Mouse (Mus musculus): ENCODE measurements around the gene Samsn1.

The Samsn1 gene

DNA sequence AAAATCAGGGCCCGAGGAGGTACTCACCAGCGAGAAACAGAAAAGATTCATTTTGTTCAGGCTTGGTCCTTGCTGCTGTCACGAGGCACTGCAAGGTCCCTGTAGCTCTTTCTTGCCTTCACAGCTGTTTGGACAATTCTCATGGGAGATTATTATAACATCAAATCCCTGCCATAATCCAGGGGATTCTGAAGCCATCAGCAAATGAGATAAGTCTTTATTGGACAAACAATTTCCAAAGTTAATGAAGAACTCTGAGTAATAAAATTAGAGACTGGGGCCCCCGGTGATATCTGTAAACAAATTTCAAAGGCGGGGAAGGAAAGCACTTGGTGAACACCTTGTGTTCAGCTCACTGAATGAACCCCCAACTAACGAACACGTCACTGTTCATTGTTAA, at the start of gene Samsn1:
Gene Samsn1, minus strand, starts transcription at position 101 of the 400 bp plus-strand sequence.
- DNase-seq (ENCODE audit: low read depth, low spot score), result no peak

DNA sequence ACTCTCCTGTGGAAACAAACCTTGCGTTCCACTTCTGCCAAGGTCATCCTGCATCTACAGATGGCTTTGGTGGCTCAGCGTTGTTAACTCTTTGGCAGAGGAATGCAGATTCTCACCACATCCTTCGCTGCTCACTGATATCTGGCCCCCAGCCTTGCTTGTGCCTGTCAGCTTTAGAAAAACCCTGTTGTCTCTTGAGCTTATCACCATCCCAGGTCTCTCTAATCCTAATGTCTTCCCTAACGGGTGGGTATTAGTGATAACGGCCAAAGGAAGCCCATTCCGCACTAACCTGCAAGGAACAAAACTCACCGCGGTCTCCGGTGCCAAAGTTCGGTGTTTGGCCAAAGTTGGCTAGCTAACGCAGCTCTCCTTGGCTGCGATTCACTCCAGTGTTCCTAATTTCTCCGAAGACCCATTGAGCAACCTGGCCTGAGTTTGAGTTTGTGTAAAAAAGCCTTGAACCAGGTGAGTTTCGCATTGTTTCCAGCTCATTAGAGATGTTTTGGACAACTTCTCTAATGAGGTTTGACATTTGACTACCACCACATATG, 44.1 kb upstream of the Samsn1 start:
- DNase-seq (ENCODE audit: low read depth, low spot score), result no peak

DNA sequence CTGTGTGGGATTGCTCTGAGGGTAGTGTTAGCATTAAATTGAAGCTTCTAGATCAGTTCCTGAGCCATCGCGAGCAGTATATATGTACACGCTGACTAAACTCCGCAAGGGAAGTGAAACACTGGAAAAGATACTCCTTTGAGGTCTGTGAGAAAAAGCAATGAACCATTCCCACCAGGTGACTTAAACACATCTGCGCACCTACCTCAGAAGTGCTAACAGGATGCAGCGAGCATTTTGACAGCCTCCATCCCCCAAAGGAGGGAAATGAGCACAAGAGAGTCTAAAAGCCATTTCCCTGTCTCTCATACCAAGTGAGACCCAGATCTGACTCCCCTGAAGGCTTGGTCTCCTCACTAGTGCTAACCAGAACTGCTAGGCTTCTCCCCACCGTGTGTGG, 32.9 kb upstream of the Samsn1 start:
- DNase-seq (ENCODE audit: low read depth, low spot score), result no peak

DNA sequence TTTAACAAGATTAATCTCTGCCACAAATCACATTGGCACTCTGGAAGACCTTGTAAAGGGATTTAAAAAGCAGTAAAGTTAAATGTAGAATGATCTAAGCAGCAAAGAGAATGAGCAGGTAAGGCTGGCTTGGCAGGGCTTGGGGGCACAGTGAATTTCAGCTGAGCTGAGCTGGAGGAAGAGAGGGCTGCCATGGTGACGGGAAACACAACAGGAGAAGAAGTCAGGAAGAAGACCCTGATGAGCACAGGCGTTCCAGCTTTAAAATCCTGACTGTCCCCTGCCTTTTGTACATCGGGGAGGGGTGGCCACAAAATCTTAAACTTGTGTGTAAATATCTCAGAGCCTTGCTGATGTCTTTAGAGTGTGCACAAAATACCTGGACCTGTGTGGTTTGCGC, 32.0 kb upstream of the Samsn1 start:
- no peak for DNase-seq (ENCODE audit: low read depth, low spot score)

DNA sequence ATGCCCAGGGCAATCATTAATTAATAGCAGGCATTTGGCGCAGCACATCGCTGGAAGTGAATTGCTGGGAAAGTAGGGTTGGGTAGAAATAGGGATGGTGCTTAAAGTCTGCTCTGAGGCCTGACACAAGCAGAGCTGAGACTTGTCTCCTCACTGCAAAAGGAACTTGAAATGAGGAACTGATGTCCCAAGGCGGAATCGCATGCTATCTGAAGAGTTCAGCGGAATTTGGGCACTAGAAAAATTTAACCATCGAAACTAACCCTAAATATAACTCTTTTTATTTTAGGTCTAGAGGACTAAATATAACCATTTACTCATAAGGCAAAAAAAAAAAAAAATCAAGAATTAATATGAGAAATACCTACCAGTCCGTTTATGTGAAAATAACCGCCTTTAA, 31.5 kb upstream of the Samsn1 start:
- no peak for DNase-seq (ENCODE audit: low read depth, low spot score)

DNA sequence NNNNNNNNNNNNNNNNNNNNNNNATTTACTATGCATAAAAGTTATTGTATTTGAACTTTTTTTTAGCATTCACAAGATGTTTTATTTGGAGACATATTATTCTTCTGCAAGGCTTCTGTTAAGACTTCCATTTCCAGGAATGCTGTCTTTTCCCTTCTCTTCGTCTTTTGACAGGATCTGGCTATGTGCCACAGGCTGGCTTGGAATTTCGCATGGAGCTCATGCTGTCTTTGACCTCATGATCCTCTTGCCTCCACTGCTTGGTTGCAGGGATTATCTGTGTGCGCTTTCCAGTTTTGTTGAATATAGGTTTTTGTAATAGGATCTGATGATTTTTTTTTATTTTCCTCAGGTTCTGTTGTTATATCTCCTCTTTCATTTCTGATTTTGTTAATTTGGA, 25.0 kb upstream of the Samsn1 start:
- no peak for DNase-seq (ENCODE audit: low read depth, low spot score)

DNA sequence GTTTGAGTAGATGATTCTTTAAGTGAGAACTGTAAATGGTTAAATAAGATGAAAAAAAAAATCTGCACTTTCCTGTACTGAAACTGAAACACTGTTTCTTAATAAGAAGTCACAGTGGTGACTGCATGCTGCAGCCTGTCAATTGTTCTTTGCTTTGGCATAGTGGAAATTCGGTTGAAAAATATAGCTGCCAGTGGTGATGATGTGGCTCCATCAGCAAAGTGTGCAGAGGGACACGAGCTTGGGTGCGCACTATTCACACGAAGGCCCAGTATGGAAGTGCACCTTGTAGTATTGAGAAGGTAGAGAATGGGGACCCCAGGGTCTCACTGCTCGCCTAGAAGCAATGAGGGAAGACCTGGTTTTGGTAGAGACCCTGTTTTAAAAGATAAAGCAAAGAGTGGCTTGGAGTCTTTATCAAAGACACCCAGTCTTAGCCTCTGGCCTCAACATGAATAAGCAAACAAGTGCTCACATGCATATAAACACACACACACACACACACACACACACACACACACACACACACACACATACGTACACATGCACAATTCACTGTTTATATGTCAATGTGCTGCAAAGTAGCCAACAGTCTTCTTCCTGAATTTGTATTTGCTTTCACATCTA, 18.4 kb upstream of the Samsn1 start:
- DNase-seq (ENCODE audit: low read depth, low spot score), result no peak

DNA sequence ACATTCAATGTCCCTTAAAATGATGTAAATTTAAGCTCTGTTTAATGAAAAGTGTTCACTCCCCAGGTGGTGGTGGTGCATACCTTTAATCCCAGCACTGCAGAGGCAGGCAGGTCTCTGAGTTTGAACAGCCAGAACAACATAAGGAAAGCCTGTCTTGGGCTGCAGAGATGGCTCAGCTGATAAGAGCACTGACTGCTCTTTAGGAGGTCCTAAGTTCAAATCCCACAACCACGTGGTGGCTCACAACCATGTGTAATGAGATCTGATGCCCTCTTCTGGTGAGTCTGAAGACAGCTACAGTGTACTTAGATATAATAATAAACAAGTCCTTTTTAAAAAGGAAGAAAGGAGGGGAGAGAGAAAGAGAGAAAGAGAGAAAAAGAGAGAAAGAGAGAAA, 2.9 kb downstream of the Samsn1 start:
- peak; percentile 52 for DNase-seq (ENCODE audit: low read depth, low spot score)

DNA sequence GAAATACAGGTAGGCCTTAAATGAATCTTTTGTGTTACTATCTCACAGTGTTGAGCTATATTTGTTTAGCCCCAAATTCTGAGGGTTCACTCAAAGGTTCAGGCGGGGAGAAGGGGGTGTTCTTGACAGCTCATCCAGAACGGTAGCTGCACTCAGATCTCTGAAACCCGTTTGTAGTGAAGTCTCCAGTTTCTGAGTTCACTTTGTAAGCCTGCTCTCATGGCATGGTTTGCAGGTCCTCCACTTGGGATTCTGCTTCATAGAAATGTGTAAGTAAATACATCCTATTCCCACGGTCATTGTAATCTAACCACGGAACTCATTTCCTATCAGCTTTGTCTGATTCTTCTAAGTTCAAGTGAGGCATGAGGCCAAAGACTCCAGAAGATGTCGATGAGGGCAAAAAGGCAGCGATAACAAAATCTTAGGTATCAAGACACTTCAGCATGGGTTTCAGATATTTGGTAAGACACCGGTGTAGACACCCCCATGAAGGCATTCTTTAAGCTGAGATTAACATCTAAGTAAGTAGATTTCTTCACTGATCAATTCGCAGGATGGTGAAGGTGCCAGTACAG, 18.2 kb downstream of the Samsn1 start:
- DNase-seq (ENCODE audit: low read depth, low spot score), result no peak

DNA sequence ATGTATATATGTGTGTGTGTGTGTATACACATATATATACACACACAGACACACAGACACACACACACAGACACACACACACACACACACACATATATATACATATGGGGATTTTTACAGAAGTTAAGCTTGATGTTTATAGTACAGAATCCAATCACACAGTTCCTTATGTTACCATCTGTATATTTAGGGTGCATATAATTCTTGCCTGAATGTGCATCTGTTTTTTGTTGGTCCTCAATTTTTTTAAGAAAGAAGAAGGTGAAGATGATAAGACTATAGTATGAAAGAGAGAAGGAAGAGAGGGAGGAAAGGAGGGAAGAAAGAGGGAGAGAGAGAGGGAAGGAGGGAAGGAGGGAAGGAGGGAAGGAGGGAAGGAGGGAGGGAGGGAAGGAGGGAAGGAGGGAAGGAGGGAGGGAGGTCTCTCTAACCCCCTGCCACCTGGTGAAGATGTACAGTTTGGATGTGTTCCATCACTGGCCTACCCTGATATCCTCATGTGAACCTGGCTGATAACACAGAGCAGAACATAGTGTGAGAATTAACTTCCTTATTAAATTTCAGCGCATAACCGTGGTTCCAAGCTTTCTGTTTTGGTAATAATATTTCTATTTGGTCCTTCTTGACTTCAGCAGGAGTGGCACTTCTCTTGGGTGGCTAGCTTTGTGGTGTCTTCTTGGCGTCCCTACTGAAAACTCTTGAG, 19.1 kb downstream of the Samsn1 start:
- no peak for DNase-seq (ENCODE audit: low read depth, low spot score)

DNA sequence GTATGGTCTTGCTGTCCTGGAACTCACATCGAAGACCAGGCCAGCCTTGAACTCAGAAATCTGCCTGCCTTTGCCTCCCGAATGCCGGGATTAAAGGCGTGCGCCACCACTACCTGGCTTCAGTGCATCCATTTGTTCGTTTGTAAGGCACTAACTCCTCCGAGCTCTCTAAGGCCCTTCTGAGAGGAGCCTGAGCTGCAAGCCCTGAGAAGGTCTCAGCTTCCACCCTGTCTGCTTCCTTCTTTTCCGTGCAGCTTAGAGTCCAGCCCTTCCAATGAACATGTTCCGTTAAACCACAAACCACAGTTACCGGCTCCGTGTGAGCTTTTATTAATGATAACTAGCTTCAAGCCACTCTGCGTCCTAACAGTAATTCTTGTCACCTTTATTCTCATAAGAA, 19.8 kb downstream of the Samsn1 start:
- no peak for DNase-seq (ENCODE audit: low read depth, low spot score)

DNA sequence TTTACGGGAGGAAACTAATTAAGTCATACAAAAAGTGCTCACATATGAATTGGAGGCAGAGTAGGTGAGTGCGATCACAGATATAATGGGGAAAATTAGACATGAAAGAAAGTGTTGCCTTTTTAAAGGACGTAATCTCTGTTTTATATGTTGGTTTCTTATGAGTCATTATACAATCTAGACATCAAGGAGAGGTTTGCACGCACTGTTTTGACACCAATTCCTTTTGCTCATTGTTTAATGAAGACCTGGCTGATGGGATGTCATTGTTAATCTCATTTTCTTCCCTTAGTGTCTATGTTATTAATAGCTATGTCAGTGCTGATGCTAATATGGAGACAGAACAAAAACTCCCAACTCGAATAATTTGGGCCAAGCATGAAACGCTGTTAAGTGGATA, 20.3 kb downstream of the Samsn1 start:
- DNase-seq (ENCODE audit: low read depth, low spot score), result no peak

DNA sequence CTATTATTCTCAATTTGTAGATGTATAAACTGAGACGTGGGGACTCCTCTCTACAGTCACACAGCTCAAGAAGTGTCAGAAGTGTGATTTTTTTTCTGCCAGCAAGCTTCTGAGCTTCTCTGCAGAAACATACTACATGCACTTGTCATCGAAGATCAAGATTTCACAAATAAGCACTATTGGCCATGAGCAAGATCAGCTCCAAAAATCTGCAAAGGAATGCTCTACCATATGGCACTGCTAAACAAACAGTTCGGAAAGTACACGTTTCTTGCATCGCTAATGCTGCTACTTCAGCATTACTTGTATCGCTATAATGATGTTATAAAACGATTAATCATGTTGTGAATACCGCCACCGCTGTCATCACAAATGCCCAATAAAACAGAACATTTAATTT, 22.0 kb downstream of the Samsn1 start:
- DNase-seq (ENCODE audit: low read depth, low spot score), result no peak

DNA sequence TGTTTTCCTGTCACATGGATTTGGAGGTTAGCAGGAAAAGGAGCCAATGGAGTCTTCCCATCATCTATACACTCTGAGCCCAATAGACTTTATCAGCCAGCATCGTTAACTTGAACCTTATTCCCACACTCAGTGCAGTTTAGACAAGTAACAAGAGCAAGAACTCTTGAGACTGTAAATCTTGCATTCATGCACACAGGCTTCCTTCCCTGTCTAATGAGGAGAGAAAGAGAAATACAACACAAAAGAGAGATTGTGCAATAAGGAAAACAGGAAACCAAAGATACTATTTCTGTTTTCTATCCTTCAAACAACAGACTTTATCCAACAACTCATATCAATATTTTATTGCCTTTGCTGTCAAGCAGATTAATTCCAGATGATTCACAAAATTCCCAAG, 31.9 kb downstream of the Samsn1 start:
- DNase-seq (ENCODE audit: low read depth, low spot score), result no peak

DNA sequence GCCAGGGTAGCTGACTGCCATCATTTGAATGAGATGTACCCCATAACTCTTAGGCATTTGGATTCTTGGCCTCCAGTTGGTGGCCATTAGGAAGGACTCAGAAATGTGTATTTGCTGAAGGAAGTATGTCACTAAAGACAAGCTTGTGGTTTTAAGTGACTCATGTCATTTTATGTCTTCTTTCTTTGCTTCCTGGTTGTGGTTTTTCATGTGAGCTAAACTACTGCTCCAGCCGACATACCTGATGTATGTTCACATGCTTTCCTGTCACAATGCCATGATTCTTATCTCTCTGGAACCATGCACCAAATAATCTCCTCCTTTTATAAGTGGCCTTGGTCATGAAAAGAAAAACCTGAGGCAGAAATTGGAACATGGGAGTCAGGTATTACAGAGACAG, 38.2 kb downstream of the Samsn1 start:
- DNase-seq (ENCODE audit: low read depth, low spot score), result no peak

DNA sequence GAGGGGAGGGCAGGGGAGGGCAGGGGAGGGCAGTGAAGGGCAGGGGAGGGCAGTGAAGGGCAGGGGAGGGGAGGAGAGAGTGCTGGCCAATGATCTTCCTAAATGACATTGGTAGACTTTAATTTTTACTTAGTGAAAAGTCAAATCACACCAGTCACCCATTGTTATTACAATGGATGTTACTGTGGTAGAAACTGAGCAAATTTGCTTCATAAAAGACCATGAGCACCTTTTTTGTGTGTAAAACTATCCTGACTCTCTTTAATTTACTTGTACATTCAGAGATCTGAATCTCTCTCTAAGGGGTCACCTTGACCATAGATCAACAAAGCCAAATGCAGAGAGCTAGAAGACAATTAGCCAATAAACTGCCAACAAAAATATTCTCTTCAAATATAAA, 42.7 kb downstream of the Samsn1 start:
- peak; percentile 82 for DNase-seq (ENCODE audit: low read depth, low spot score)

DNA sequence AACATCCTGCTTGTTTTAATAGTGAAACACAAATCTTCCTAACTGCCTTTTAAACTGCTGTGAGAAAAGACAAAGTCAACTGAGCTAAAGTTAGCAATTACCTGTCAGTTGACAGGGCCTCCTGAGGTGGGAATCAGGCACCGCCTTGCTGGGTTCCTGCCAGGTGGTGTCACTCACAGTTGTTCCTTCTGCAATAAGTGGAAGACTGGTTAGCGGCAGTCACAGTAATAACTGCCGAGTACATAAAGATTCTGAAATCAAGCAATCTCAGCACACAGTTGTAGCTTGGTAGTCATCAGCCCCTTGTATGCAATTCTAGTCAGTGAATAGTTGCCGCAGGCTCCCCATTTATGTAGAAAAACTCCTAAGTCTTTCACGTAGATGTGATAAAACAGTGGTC, 44.3 kb downstream of the Samsn1 start:
- DNase-seq (ENCODE audit: low read depth, low spot score), result no peak

DNA sequence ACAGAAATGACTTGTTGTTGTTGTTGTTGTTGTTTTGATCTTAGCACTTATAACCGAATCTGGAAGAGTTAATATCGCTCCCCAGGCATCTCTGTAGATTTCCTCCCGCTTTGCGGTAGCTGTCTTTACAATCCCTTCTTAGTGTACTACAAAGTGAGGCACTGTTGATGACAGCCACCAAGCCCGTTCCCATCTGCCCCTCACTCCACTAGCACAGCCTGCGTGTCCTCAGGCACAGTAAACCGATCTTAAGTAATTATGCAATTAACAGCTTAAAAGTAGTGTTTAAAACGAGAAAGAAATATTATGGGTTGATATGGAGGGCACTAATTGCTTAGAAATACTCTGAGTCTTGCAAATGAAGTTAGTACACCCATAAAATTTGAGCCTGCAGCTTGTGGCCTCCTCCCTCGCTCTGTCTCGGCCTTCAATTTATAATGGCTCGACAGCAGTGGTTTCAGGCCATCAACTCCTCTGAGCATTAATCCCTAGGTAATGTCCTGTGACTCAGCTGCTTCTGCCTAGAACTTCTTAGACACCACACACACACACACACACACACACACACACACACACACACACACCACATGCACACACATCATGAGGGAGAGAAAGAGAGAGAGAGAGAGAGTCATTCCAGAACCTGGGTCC, 46.3 kb downstream of the Samsn1 start:
- DNase-seq (ENCODE audit: low read depth, low spot score), result no peak

DNA sequence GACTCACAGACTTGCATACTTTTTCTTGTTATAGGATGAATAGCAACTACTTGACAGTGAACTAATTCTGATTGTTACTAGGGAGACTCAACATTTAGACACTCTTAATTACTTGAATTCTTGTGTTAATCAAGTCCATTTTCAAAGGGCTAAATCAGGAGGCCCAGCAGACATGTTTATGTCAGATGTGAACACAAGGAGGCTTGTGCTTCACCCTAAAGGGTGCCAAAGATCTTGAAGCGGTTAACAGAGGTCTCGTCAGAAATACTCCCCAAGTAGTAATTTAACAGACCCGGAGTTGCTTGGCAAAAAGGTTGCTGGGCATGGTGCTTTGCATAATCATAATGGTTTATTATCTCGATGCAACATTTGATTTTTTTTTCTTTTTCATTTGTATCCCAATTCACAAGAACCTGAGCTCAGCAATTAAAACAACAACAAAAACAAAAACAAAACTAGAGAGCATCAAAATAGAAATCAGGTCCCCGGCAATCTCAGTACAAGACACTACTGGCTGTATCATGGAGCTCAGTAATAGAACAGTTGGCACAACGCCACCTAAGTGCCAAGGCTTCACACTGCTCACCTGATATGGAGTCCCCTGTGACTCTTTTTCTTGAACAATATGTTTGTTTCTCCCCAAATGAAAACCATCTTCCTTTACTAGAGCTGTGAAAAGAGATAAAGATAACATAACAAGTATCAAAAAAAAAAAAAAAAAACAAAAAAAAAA, 51.6 kb downstream of the Samsn1 start:
- DNase-seq (ENCODE audit: low read depth, low spot score), result no peak

DNA sequence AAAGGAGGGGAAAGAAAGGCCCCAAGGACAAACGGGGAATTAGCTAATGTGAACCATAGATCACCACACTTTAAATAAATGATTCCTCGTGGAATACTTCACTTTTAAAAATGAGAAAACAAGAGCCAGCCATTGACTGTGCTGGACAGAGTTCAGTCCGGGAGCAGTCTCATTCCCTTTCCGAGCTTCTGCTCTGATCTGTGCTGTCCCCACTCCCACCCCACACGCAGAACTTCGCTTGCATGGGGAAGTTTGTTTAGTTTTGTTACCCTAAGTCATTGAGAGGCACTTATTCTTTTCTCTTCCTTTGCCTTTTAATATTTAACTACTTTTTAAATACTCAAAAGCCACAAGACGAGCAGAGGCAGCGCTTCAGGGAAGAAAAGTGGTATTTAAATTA, 60.1 kb downstream of the Samsn1 start:
- no peak for DNase-seq (ENCODE audit: low read depth, low spot score)

DNA sequence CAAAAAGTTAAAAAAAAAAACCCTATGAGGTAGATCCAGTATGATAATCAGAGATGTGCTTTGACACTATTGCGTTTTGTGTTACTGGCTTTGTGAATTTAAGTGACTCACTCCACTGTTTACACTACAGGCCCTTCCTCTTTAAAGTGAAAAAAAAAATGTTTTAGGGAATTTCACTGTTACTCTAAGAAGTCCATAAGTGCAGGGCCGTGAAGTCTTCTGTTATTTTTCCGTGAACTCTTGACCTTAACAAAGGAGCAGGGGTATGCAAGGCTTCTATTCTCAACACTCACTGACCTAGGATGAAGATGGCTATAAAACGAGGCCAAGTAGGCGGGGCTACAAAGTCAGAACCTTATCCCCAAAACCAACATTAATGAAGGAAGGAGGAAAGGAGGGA, 60.6 kb downstream of the Samsn1 start:
- no peak for DNase-seq (ENCODE audit: low read depth, low spot score)

DNA sequence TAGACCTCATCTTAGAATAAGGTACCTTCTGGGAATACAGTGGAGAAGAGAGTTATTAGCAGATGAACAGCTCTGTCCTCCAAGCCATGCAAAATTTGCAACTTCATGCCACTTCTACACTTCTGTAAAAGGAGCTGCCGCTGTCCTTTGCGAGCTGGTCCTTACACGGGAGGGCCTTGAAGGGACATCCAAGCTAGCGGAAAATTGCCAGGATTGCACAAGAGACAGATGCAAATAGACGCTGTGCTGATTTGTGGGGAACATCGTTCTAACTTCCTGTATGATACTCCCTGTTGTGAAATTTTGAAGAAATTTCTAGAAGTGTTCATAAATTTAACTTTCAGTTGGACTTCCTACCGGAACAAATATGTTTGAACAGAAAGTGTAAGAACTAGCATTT, 61.0 kb downstream of the Samsn1 start:
- no peak for DNase-seq (ENCODE audit: low read depth, low spot score)

Measured in R1 (cell line).